Mouse (Mus musculus) retina, embryonic 14.5 days (tissue): Measurements from ENCODE around the gene Gm20696.
A peak's percentile ranks its signal among the peaks of the same experiment; 100 is the strongest.

ENCODE experiments used
- DNase-seq: peaks from one replicate; pipeline ENCODE4 v3.0.0-alpha.2; 2015; ENCODE audit warnings: low spot score

Gm20696 gene

DNA sequence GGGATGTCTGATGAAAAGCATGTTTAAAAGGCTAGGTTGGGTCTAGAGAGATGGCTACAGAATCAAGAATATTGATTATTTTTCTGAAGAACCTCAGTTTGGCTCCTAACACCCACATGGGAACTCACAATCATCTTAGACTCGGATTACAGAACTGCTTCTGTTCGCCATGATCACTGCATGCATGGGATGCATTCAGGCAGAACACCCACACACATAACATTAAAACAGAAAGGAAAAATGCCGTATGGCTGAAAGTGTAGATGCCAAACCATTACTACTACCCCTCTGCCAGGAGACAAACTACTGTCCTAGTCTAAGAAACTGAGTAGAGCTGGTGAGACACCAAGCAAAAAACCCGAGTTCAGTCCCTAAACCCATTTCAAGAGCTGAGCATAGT lies 336.4 kb downstream of the Gm20696 start:
- no peak for DNase-seq

DNA sequence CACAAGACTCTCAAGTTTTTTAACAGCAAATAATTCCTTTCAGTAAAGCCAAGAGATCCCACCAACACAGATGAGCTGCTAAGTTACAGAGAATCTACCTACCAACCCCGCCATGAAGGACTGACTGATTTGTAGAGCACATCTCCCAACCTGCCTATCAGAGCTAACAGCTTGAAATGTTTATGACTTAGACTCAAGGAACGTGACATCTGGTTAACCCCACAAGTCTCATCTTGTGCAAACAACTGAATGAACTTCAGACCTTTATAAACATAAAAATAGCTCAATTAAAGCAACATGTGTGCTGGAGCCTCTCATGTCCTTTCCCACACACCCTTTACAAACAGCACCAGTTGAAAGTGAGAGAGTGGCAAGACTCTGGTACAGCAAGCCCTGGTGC lies 338.0 kb downstream of the Gm20696 start:
- DNase-seq, result no peak

DNA sequence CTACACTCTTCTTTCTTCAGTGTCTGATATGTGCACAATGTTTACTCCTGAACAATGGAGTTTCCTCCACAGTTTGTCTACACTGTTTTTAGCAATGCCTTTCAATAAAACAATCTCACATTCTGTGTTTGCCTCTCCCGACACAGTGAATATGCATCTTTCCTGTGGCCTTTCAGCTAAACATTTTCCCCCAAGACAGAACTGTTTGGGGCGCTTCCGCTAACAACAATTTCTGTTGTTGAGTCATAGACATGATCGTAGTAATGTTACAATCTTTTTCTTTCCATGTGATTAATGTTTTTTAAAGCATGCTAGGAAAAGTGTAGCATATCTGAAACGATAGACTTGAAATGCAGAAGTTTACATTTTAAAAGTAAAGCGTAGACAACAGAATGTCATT lies 338.5 kb downstream of the Gm20696 start:
- no peak for DNase-seq

DNA sequence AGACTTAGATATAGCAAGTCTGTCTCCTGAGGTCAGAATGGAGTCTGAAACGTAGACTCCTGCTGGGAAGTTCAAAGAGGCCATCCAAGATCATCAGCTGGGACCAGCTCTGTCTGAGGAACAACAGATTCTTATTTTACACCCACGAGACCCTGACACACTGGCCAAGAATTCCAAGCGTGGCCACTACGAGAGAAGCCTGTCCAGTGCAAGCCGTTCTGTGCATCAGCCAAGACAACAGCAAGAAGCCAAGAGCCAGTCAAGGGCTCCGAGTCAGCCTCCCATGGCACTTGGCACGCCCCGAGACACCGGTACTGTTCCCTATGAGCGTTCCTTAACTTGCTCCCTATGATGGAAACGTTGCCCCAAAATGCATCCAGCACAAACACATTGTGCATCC lies 338.9 kb downstream of the Gm20696 start:
- DNase-seq, result no peak

DNA sequence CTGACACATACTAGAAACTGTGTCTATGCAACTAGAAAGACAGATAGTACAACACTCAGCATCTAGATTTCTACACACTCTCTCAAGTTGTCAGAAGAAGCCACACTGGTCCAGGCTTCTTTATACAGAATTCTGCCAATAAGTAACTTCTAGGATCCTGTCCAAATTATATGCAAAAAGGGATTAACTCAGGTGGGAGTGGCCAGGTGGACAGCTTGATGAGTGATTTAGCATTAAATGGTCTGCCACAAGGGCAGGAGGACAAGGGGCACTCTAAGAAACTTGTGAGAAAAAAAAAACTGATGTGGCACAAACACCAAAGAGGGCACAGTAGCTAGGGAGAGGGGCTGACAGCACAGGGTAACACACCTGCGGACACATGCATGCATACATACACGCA lies 340.7 kb downstream of the Gm20696 start:
- DNase-seq, result no peak

DNA sequence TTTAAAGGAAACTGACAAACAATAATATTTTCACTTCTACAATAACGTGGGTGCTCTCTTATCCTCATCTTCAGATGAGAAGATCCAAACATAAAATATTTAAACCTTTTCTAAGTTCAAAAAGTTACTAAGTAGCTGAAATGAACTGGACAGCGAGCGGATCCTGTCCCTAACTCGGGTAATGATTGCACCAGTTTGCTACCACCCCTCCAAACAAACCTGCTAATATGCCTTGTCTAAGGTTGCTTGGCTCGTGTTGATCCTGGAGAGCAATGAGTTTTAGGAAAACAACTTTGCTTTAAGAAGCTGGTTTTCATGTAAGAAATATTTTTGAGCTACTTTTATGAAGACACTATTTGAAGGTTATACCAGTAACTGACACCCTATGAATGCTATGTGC lies 341.1 kb downstream of the Gm20696 start:
- no peak for DNase-seq

DNA sequence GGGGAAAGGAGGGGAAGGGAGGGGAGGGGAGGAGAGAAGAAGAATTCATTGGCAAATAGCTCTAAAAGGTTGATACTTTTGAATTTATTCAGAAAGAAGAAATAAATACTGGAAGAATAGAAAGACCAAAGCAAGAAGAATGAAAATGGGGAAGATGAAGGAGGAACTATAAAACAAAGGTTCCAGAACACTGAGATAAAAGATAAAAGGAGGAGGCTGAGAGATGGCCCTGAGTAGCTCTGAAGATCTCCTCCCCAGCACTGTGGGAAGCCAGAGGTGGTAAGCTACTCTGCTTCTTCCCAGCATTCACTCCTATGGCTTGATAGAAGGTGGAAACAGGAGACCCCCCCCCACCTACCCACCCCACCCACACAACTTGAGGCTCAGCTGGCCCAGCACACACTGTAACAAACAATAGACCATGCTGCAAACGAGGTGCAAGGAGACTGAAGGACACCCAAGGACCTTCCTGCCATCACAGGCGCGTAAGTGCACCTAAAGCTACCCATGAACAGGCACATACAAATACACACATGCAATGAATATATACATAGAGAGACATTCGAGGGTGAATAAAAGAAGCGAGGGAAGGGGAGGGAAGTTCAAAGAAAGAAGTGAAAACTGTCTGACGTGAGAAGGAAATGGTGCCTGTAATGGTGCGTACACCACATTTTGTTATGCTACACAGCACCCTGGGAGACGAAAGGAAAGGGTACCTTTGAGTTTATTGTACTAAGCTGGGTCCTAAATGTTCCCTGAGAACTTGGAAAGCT lies 344.3 kb downstream of the Gm20696 start:
- no peak for DNase-seq

DNA sequence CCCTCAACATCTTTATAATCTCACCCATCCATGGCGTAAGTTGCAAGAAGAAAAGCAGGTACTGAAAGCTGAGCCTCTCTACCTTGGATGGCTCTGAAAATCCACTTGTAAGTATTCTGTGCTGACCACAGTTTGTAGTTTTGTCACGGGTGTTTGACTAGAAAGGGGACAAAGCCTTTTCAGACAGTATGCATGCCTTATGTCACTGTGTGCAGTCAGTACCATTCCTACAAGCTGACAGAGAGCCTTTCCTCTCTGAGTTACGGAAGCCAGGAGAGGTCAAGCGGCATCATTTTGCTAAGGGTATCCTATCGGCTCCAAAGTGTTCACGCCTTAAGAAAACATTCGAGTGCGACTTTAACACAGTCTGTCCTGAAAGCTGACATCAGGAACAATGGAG lies 346.2 kb downstream of the Gm20696 start:
- DNase-seq, result no peak

DNA sequence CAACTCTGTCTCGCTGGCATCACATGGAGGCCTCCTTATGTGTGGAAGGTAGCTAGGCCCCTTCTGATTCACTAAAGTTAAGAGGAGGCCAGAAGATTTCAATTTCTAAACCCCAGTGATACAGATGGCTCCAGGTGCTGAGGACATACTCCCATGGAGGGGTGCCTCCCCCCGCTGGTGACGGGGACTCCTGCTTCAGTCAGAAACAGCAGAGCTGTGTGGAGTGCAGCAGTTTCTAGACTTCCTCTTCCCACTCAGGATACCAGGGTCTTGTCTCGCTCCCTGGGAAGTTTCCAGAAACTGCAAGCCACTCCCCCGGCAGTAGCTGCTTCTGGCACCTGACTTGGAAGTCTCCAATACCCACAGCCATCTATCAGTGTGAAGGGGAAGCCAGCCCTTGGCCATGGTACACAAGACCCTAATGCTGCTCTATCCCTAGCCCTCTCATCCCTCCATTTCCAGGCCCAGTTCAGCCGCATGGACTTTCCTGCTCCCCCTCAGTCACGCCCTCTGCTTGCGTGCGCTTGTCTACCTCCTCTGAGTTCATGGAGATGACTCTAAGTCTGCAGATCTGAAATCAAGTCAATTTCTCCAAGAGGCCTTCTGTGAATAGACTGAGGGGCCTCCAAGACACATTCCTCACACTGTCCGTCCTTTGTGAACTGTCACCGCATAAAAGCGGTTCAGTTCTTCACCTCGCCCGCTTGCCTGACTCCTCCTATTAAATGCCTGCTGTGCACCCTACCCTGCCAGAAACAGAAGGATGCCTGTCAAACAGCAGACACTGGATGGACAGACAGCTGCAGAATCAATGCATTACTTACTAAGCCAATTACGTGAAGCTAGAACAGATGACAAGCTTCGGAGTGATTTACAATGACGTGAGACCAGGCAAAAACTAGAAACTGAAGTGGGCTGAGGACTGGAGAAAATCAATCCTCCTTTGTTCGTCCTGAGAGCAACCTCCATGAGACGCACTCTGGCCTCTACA lies 346.9 kb downstream of the Gm20696 start:
- peak; percentile 61 for DNase-seq

DNA sequence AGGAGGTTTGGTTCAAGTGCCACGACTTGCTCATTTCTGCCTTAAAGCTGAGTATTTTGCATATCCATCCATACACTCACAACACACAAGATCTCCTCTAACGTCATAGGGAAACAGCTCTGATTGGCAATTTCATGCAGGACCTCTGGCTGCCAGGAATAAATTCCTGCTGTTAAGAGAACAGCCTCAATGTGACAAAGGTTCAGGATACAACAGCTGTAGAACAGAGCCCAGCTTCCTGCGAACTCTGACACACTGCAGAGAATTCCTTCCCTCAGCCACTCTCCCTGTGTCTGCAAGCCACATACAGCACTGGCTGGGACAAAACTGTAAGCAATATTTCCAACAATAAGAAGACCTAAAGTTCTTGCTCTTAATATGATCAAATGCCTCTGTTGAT lies 351.9 kb downstream of the Gm20696 start:
- no peak for DNase-seq

DNA sequence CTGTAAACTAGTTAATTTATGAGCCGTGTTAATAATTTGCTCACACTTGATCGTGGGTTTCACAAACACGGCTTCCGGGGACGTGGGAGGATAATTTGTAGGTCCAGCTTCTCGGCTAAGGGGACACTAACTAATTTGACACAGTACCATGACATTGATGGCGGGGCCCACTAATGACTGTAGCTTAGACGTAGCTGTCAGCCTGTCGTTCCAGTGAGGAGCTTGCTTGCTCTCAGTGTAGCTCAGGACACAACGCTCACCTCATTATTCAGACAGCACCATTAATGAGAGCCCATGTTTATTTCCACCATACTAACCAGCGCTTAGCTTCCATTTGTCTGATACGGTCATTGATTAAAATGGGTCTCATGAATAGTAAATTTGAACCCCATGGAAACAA lies 356.1 kb downstream of the Gm20696 start:
- DNase-seq, result peak; percentile 35

DNA sequence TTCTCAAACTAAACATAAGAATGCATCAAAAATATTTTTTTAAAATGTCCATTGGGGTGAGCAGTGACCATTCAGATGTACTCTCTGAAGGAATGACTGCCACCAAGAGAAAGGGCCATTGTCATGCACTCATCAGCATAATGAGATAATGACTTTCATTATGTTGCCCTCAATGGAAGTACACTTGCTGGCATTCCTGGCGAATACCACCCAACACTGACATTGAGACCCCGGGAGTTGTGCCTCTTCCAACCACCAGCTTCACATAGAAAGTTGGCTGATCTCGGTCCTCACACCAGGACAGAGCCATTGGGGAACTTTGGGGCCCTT lies 356.5 kb downstream of the Gm20696 start:
- peak; percentile 64 for DNase-seq

DNA sequence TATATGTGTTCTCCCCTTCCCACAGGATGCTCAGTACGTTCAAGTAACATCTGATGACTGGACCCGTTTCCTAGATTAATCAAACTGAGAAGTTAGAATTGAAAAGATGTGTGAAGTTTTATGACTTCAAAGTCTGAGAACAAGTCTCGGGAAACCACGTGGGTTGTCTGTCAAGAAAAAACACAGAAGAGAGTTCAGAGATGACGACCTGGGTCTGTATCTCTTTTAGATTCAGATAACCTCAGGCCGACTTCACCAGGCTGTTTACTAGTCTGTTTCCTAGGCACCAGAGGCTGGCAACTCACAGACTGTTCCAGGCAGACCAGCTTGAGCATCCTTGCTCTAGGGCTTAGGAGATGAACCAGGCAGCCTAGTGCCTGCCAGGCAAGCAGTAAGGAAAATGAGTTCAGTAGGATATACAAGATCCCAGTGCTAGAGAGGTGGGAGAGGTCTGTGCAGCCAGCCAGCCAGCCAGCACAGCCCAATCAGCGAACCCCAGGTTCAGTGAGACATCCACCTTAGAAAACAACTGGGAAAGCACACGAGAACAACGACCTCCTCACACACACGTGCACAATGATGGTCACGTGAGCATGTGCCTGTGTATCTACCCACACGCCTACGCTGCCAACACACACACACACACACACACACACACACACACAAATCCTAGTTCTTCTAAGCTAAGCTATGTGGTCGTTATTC lies 357.0 kb downstream of the Gm20696 start:
- DNase-seq, result no peak

DNA sequence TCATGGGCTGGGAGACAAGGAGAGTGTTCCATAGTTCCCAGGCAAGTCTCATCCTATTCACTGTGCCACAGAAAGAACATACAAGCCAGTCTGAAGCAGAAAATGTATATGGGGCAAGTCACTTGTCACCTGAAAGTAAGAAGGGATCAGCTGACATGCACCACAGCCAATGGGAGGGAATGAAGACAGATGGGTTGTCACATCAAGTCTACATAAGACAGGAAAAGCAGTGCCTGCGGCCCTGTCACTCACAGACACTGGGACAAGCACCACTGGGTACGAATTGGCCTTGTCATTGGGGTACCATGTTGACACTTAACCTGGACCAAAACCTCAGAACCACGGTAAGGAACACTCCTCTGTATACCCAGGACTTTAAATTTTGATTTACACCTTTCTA lies 360.8 kb downstream of the Gm20696 start:
- no peak for DNase-seq

DNA sequence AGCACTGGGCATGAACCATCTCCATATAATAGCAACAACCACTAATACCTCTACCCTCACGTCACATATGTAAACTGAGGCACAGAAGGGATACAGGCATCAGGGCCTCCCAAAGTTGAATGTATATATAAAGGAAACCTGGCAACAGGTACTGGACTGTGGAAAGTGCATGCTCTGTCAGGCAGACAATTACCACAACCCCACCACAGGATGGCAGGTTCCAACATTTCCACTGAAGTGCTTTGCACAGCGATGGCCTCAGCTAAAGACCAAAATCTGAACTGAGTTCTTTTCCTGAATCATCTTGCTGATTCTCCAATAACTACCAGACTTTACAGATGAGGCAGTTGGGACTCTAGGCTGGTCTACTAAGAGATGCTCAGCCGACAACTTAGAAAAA lies 361.4 kb downstream of the Gm20696 start:
- DNase-seq, result no peak

DNA sequence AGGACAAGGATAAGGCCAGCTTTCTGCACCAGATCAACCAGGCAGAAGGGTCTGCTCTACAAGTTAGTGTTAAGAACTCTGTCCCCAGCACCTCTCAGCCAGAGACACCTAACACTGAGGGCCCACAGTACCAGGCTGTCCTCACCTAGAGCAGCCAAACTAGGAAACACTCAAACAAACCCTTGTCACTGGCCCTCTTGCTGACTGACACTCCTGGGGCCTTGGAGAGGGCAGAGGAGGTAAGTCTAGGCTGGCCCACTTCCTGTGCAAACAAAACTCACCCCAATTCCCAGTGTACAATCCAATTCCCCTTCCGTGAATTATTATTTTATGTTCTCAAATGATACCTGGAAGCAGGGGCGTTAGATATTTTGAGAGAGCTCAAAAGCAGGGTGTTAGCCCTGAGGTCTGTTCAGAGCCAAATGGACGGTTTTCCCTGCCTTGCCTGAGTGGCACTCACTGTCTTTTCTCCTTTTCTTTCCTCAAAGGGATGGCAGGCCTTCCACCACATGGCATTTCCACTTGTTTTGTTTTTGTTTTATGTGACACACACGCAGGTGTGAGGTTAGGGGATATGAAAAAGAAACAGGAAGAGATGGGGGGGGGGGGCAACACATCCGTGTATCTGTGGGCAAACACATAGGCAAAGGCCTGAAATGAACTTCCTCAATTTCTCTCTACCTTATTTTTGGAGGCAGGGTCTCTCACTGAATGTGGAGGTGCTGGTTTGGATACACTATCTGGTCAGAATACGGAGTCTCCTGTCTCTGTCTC lies 363.7 kb downstream of the Gm20696 start:
- DNase-seq, result no peak

DNA sequence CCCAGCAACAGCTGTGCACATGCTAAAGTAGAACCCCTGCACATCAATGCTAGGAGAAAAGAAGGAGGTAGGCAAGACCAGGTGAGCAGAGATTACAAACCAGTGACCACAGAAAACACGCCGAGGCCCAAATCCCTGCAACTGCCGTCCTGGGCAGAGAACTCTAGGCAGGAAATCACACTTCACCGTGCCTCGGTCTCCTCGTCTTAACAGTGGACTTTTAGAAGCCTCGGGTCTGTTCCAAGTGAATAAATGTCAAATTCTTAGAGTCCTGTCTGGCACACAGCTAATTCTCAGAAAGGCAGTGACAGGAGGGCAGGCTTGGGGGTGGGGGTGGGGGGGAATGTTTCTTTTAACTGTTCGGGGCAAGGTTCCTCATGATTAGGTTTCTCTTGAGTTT lies 364.7 kb downstream of the Gm20696 start:
- no peak for DNase-seq

DNA sequence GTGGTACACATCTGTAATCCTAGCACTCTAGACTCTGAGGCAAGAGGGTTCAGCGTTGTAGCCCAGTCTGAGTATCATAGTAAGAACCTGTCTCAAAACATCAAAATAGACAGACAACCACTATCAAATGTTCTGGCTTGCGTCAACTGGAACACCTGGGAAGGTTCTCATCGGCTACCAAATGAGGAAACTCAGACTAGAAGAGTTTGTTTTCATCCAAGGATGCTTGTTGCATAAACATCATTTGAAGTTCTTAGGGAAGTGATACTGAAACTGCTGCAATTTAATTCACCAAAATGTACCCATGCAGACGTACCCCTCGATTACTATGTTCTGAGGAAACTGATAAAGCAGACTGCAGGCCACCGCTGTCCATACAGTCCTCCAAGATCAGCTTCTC lies 366.4 kb downstream of the Gm20696 start:
- no peak for DNase-seq

DNA sequence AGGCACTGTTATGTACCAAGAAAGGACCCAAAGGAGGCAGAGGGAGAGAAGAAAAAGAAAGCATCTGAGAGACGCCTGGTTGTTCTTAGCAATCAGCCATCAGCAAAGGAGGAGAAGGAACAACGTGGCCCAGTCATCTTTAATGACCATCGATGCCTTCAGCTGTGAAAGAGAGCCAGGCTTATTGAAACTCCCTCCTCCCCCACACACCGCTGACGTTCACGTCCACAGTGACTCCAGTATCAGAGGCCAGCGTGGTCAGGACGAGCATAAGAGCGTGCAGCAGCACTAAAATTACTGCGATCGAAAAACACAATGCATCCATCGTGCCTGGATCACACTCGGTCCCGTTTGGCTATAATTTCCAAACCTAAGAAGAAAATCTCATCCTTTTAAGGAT lies 367.4 kb downstream of the Gm20696 start:
- no peak for DNase-seq

DNA sequence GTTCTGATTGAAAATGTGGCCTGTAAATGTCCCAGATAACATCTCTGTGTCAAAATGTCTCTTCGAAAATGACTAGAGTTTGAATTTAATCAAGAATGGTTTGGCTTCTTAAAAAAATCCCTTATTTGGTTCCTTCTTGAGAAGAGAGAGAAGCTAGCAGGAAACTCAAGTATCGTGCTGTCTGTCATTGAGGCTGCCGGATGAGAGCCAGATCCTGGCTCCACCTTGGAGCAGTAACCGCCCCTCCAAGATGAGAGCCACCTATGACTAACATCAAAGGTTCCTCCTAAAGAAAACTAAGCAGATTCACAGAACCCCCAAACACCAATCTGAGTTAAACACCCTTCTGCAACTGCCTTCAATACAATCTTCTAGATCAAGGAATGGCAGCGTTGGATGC lies 369.1 kb downstream of the Gm20696 start:
- DNase-seq, result no peak

DNA sequence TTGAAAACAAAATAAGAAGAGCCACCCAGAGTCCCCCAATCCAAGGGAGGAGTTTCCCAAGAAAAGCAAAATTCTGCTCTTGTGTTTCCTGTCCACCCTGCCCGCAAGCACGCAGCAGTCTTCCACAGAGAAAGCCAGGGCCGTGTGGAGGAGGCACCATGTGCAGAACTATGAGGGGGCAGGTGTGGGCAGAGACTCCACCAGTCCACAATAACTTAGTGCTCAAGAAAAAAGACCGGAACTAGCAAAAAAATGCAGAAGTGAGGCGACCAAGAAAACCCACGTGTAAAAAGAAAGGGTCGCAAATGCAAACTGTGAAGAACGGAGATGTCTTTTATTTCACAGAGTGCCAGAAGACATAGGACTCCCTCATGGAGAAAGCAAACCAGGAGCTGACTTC lies 371.1 kb downstream of the Gm20696 start:
- no peak for DNase-seq

DNA sequence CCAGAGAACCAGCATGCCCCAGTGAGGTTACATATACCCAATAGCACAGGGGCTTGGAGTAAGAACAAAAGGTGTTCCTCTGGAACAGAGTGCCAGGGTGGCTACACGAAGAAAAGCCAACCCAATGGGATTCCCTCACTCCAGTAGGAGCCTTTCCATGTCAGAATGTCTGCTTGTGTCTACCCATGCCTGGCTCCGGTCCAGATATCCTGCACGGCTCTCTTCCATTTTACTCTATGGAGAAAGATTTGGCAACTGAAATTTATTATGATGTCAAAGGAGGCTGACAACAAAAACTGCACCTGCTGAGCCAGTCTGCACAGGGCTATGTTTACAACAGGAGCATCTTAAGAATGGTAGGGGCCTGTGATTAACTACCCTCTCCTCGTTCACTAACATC lies 377.4 kb downstream of the Gm20696 start:
- DNase-seq, result no peak
